Mouse (Mus musculus): ENCODE measurements around the gene Gucy2d.

Gene Gucy2d

GRCm38 (mm10) chr7:98439956-98440466, at the start of gene Gucy2d:
TSS of gene Gucy2d (plus strand) at chr7:98440416.
- DNase-seq (ENCODE audit: low read depth, low spot score) = peak; percentile 23

GRCm38 (mm10) chr7:98390486-98390885, 49.7 kb upstream of the Gucy2d start:
- no peak for DNase-seq (ENCODE audit: low read depth, low spot score)

GRCm38 (mm10) chr7:98391351-98391936, 48.8 kb upstream of the Gucy2d start:
- no peak for DNase-seq (ENCODE audit: low read depth, low spot score)

- no peak for DNase-seq (ENCODE audit: low read depth, low spot score)
These were observed 47.6 kb upstream of the Gucy2d start for GRCm38 (mm10) chr7:98392466-98393201.

GRCm38 (mm10) chr7:98402582-98403574, 37.3 kb upstream of the Gucy2d start:
- no peak for DNase-seq (ENCODE audit: low read depth, low spot score)

GRCm38 (mm10) chr7:98403996-98404395, 36.2 kb upstream of the Gucy2d start:
- no peak for DNase-seq (ENCODE audit: low read depth, low spot score)

GRCm38 (mm10) chr7:98407615-98408014, 32.6 kb upstream of the Gucy2d start:
- DNase-seq (ENCODE audit: low read depth, low spot score) = no peak

GRCm38 (mm10) chr7:98413115-98413514, 27.1 kb upstream of the Gucy2d start:
- no peak for DNase-seq (ENCODE audit: low read depth, low spot score)

GRCm38 (mm10) chr7:98415550-98415949, 24.7 kb upstream of the Gucy2d start:
- no peak for DNase-seq (ENCODE audit: low read depth, low spot score)

- no peak for DNase-seq (ENCODE audit: low read depth, low spot score)
These were observed 24.2 kb upstream of the Gucy2d start for GRCm38 (mm10) chr7:98416020-98416419.

GRCm38 (mm10) chr7:98418031-98418805, 22.0 kb upstream of the Gucy2d start:
- DNase-seq (ENCODE audit: low read depth, low spot score) = no peak

- no peak for DNase-seq (ENCODE audit: low read depth, low spot score)
These were observed 20.9 kb upstream of the Gucy2d start for GRCm38 (mm10) chr7:98419366-98419765.

- DNase-seq (ENCODE audit: low read depth, low spot score) = peak; percentile 90
These were observed 16.7 kb upstream of the Gucy2d start for GRCm38 (mm10) chr7:98423546-98423945.

GRCm38 (mm10) chr7:98424396-98424795, 15.8 kb upstream of the Gucy2d start:
- DNase-seq (ENCODE audit: low read depth, low spot score) = no peak

- DNase-seq (ENCODE audit: low read depth, low spot score) = no peak
These were observed 14.7 kb upstream of the Gucy2d start for GRCm38 (mm10) chr7:98425551-98425950.

- DNase-seq (ENCODE audit: low read depth, low spot score) = no peak
These were observed 13.6 kb upstream of the Gucy2d start for GRCm38 (mm10) chr7:98426641-98427040.

GRCm38 (mm10) chr7:98427115-98427835, 12.9 kb upstream of the Gucy2d start:
- DNase-seq (ENCODE audit: low read depth, low spot score) = no peak

GRCm38 (mm10) chr7:98429579-98429978, 10.6 kb upstream of the Gucy2d start:
- no peak for DNase-seq (ENCODE audit: low read depth, low spot score)

- peak; percentile 36 for DNase-seq (ENCODE audit: low read depth, low spot score)
These were observed 9.4 kb upstream of the Gucy2d start for GRCm38 (mm10) chr7:98430785-98431184.

GRCm38 (mm10) chr7:98437629-98438028, 2.6 kb upstream of the Gucy2d start:
- DNase-seq (ENCODE audit: low read depth, low spot score) = peak; percentile 67
